Mouse (Mus musculus) forebrain, postnatal 0 days (tissue): Measurements from ENCODE around the gene Zfp598. TPM values are rescaled to one million over a fixed set of nuclear protein-coding genes. Genes with fewer than 3 reads are reported as not detected.
A peak's percentile ranks its signal among the peaks of the same experiment; 100 is the strongest.

Source experiments
- ATAC-seq: fragments of 200-750 bp; cut with Nextera tagmentation; 2 replicates; pipeline ENCODE4 v1.8.0; 2017; ENCODE audit warnings: mild to moderate bottlenecking, moderate library complexity
- DNase-seq: peaks from one replicate; pipeline ENCODE4 v3.0.0-alpha.2; 2015
- H3K27ac ChIP-seq: fragments of 300-500 bp; sonication (generic); 2 replicates; pipeline ENCODE4 v1.5.1; 2014; ENCODE audit warnings: low read depth, mild to moderate bottlenecking, antibody characterized with exemption, low read length, moderate library complexity, mixed read lengths
- H3K27me3 ChIP-seq: fragments of 300-500 bp; sonication (generic); 2 replicates; pipeline ENCODE4 v1.6.1; 2014; ENCODE audit warnings: mild to moderate bottlenecking, low read length, mixed read lengths; ENCODE audit not compliant: insufficient read depth
- H3K36me3 ChIP-seq: fragments of 300-500 bp; sonication (generic); 2 replicates; pipeline ENCODE4 v1.6.1; 2014; ENCODE audit warnings: mild to moderate bottlenecking, moderate library complexity; ENCODE audit not compliant: insufficient read depth
- H3K4me1 ChIP-seq: fragments of 300-500 bp; sonication (generic); 2 replicates; pipeline ENCODE4 v1.6.1; 2014; ENCODE audit warnings: antibody characterized with exemption; ENCODE audit not compliant: insufficient read depth
- H3K4me2 ChIP-seq: fragments of 300-500 bp; sonication (generic); 2 replicates; pipeline ENCODE4 v1.6.1; 2014; ENCODE audit warnings: low read depth, mild to moderate bottlenecking, moderate library complexity
- H3K4me3 ChIP-seq: fragments of 300-500 bp; sonication (generic); 2 replicates; pipeline ENCODE4 v1.5.1; 2014; ENCODE audit warnings: low read depth, low read length, mixed read lengths
- H3K9ac ChIP-seq: fragments of 300-500 bp; sonication (generic); 2 replicates; pipeline ENCODE4 v1.6.1; 2014; ENCODE audit warnings: mild to moderate bottlenecking
- H3K9me3 ChIP-seq: fragments of 300-500 bp; sonication (generic); 2 replicates; pipeline ENCODE4 v1.6.1; 2016; ENCODE audit warnings: low read length
- CTCF ChIP-seq: sonication (generic); IDR thresholded peaks from 2 replicates; pipeline ENCODE4 v1.5.1; 2016; ENCODE audit warnings: antibody characterized with exemption, control low read depth, low read depth
- WGBS: fragments of 180-500 bp; shearing (Covaris S2); extraction: QIAGEN DNeasy Blood & Tissue Kit; methylation state at CpG from one replicate; pipeline ENCODE4 v1.1.7; 2014; 5-methylcytosine and 5-hydroxymethylcytosine counted together
- polyA plus RNA-seq: library from polyadenylated mRNA; unstranded; fragments of >200 nt; fragmentation: Nextera tagmentation; extraction: Ambion mirVana; gene quantifications from 2 replicates; pipeline ENCODE4 v1.2.1, GENCODE M21; 2015
- total RNA-seq: library from RNA; depleted of rRNA; stranded (reverse); fragments of >200 nt; gene quantifications from 2 replicates; pipeline ENCODE4 v1.2.3, GENCODE M21; 2014

Gene Zfp598
- total and polyA plus RNA-seq, 2 experiments from 2014 or later: 14.6 to 41.5 TPM

GRCm38 (mm10) chr17:24697985-24698384, 28.5 kb downstream of the Zfp598 start:
- Histone ChIP-seq H3K27me3 (no peaks in the 10 kb centered on the region), H3K9ac (no peak overlapping the region), H3K27ac (no peak overlapping the region), H3K9me3 (no peaks in the 10 kb centered on the region), H3K4me2 (no peak overlapping the region), H3K36me3 (peaks cover 41% of the 10 kb centered on the region), H3K4me3 (no peak overlapping the region), H3K4me1 (peaks cover 11% of the 10 kb centered on the region; the same call in 1 of the 2 replicates)
- no peak for TF ChIP-seq CTCF
- ATAC-seq (no peak), DNase-seq (no peak)
- WGBS: 18% methylated on average over 5 of the region's 5 CpGs

DNA sequence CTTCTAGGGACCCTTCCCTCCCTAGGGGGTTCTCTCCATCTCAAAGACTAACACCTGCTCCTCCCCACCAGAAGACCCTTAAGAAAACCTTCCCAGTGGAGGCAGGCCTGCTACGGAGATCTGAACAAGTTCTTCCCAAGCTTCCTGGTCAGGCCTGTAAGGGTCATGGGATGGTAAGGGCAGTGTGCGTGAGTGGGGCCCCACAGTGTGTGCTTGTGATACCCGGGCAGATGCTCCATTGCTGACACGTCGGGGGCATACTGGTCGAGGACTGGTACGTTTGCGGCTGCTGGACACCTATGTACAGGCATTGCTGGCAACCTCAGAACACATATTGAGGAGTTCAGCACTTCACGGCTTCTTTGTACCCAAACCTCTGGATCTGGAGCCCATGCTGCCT, 29.2 kb downstream of the Zfp598 start:
- H3K4me1 ChIP-seq: peaks cover 11% of the 10 kb centered on the region; the same call in 1 of the 2 replicates
- no peaks in the 10 kb centered on the region for H3K27me3 ChIP-seq
- H3K9ac ChIP-seq: no peak overlapping the region
- ATAC-seq (no peak), DNase-seq (no peak)
- no peak overlapping the region for H3K4me3 ChIP-seq
- no peak overlapping the region for H3K27ac ChIP-seq
- TF ChIP-seq CTCF: no peak
- no peak overlapping the region for H3K4me2 ChIP-seq
- WGBS: 72% methylated on average over 9 of the region's 9 CpGs
- no peaks in the 10 kb centered on the region for H3K9me3 ChIP-seq
- peaks cover 40% of the 10 kb centered on the region for H3K36me3 ChIP-seq

GRCm38 (mm10) chr17:24699473-24699872, 30.0 kb downstream of the Zfp598 start:
- Histone ChIP-seq H3K4me1 (peaks cover 11% of the 10 kb centered on the region; the same call in 1 of the 2 replicates), H3K27me3 (no peaks in the 10 kb centered on the region), H3K4me2 (no peak overlapping the region), H3K4me3 (no peak overlapping the region), H3K36me3 (peaks cover 48% of the 10 kb centered on the region), H3K9ac (no peak overlapping the region), H3K27ac (no peak overlapping the region), H3K9me3 (no peaks in the 10 kb centered on the region)
- TF ChIP-seq CTCF: no peak
- DNase-seq (no peak), ATAC-seq (no peak)
- WGBS: 87% methylated on average over 2 of the region's 2 CpGs

GRCm38 (mm10) chr17:24701251-24701650, 31.8 kb downstream of the Zfp598 start:
- WGBS: 92% methylated on average over 9 of the region's 9 CpGs
- no peak for ATAC-seq
- no peak for TF ChIP-seq CTCF
- H3K27me3 ChIP-seq: no peaks in the 10 kb centered on the region
- peaks cover 6% of the 10 kb centered on the region; the same call in 1 of the 2 replicates for H3K4me1 ChIP-seq
- H3K4me3 ChIP-seq: no peak overlapping the region
- H3K36me3 ChIP-seq: peaks cover 56% of the 10 kb centered on the region
- no peak overlapping the region for H3K4me2 ChIP-seq
- no peak overlapping the region for H3K9ac ChIP-seq
- no peak overlapping the region for H3K27ac ChIP-seq
- DNase-seq: no peak
- no peaks in the 10 kb centered on the region for H3K9me3 ChIP-seq

- Histone ChIP-seq H3K27ac (no peak overlapping the region), H3K27me3 (no peaks in the 10 kb centered on the region), H3K4me2 (no peak overlapping the region), H3K4me3 (no peak overlapping the region), H3K36me3 (peaks cover 40% of the 10 kb centered on the region), H3K9ac (no peak overlapping the region), H3K4me1 (peaks cover 3% of the 10 kb centered on the region; the same call in 1 of the 2 replicates), H3K9me3 (no peaks in the 10 kb centered on the region)
- DNase-seq: no peak
- ATAC-seq: no peak
- TF ChIP-seq CTCF: no peak
- WGBS: 95% methylated on average over 3 of the region's 3 CpGs
Measured at GRCm38 (mm10) chr17:24705821-24706220, 36.3 kb downstream of the Zfp598 start.

- peak within 1 kb of the TSS; percentile 62 for H3K9ac ChIP-seq
- ATAC-seq: peak; percentile 97
- peak; percentile 98 for DNase-seq
- WGBS: 4% methylated on average over 32 of the region's 32 CpGs
- no peak for TF ChIP-seq CTCF
- H3K4me1 ChIP-seq: peaks cover 3% of the 10 kb centered on the region; the same call in 1 of the 2 replicates
- peak within 1 kb of the TSS; percentile 67 for H3K27ac ChIP-seq
- H3K9me3 ChIP-seq: no peaks in the 10 kb centered on the region
- H3K27me3 ChIP-seq: no peaks in the 10 kb centered on the region
- peak within 1 kb of the TSS; percentile 58 for H3K4me3 ChIP-seq
- H3K36me3 ChIP-seq: peaks cover 27% of the 10 kb centered on the region
- peak within 1 kb of the TSS; percentile 62 for H3K4me2 ChIP-seq
Measured at GRCm38 (mm10) chr17:24706982-24707800, 37.7 kb downstream of the Zfp598 start, which contains the start of gene Tbl3. Gene Tbl3 (minus strand): TSS chr17:24707660.

DNA sequence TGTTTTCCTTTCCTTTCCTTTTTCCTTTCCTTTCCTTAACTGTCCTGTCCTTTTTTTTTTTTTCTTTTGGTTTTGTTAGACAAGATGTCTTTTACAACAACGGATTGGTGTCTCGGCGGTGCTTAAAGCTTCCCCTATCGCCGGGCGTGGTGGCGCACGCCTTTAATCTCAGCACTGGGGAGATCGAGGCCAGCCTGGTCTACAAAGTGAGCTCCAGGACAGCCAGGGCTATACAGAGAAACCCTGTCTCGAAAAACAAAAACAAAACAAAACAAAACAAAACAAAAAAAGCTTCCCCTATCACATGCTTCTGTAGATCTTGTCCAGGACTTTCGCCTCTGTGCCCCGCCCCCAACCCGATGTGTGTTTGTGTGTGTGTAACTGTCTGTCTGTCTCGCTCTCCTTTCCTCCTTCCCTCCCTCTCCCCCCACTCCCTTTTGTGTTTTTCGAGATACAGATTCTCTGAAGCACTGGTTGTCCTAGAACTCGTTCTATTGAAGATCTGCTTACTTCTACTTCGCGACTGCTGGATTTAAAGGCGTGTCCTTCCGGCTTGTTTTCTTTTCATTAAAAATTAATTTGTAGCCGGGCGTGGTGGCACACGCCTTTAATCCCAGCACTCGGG, 38.4 kb downstream of the Zfp598 start:
- peak overlapping the region; percentile 62 for H3K9ac ChIP-seq
- peaks cover 20% of the 10 kb centered on the region for H3K36me3 ChIP-seq
- H3K4me3 ChIP-seq: peak overlapping the region; percentile 58
- no peak for TF ChIP-seq CTCF
- H3K27me3 ChIP-seq: no peaks in the 10 kb centered on the region
- peak overlapping the region; percentile 62 for H3K4me2 ChIP-seq
- H3K9me3 ChIP-seq: no peaks in the 10 kb centered on the region
- H3K4me1 ChIP-seq: peaks cover 3% of the 10 kb centered on the region; the same call in 1 of the 2 replicates
- ATAC-seq (peak; percentile 62; the same call in 1 of the 2 replicates), DNase-seq (no peak)
- H3K27ac ChIP-seq: peak overlapping the region; percentile 67; the same call in 1 of the 2 replicates
- WGBS: 5% methylated on average over 24 of the region's 24 CpGs
